Mouse (Mus musculus) right cerebral cortex, postnatal 4 days (tissue): Measurements from ENCODE around the gene Lrrc71.

Experiments
- DNase-seq: peaks from one replicate; pipeline ENCODE4 v3.0.0-alpha.2; 2022

The Lrrc71 gene

DNA sequence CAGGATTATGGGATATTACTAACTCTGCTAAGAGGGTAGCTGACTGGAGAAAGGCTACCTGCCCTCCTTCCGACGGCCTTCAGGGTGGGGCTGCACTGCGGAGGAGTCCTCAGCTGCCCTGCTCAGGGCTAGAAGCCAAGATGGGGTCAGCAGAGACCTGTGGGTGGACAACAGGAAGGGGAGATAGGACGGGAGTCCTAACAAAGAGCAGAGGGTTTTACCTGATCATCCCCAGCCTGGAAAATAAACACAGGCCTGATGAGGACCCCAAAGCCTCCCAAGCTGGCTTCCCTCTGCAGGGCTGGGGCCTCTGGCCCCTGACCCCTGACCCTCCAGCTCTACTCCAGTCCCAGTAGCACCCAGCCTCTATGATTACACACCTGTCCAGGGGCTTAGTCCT, 14.8 kb upstream of the Lrrc71 start:
- DNase-seq, result no peak

DNA sequence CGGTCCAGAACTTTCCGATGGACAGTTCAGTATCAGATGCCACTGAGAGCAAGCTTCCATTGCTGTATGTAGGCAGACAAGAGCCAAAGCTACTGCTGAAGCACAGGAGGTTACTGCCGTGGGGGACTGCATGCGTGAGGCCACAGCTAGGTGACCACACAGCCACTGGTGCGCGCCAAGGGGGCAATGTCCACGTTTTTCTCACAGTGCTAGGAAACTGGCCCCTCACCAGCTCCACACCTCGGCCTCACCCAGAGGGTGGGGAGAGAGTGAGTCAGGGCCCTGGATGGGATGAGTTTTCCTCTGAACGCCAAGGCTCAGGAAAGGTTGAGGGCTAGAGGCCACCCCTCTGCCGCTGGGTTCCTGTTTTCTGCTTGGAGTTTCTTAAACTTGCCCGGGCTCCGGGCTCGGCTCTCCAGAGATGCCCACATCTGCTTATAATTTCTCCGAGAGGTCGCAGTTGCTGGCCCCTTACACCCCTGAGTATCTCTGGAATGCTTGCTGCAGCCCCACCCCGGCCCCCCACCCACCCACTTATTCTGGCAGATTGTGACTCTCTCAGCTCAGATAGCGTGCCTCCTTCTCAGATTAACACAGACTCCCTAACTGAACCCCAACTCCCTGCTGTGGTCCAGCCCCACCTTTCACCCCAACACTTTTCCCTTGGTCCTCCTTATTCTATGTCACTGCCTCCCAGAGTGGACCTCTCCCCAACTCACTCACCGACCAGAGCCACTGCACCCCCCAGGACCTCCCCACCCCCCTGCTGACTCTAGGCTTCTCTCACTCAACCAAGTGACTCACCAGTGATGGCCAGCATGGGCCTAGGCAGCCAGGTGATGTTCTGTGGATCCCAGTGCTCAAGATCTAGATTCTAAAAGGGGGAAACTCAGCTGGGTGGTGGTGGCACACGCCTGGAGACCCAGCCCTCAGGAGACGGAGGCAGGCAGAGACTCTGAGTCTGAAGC, 13.3 kb upstream of the Lrrc71 start:
- DNase-seq, result no peak

- DNase-seq, result no peak
Measured at GRCm38 (mm10) chr3:87758641-87759040, 10.2 kb upstream of the Lrrc71 start.

DNA sequence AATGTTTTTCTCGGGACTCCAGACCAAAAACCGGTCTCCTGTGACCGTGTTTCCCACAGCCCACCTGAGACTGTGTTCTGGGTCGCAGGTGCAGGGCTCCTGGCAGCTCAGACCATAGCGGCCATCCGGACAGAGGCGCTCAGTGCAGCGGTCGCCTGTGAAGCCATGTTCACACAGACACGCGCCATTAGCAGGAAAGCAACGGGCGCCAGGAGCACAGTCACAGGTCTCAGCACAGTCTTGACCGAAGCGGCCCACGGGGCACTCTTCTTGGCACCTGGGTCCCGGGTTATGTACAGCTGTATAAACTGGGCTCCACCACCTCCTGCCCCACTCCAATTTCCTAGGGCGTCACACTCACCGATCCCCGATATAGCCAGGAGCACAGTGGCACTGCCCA, 8.1 kb upstream of the Lrrc71 start:
- no peak for DNase-seq

GRCm38 (mm10) chr3:87755964-87756363, 7.5 kb upstream of the Lrrc71 start:
- peak; percentile 94 for DNase-seq

DNA sequence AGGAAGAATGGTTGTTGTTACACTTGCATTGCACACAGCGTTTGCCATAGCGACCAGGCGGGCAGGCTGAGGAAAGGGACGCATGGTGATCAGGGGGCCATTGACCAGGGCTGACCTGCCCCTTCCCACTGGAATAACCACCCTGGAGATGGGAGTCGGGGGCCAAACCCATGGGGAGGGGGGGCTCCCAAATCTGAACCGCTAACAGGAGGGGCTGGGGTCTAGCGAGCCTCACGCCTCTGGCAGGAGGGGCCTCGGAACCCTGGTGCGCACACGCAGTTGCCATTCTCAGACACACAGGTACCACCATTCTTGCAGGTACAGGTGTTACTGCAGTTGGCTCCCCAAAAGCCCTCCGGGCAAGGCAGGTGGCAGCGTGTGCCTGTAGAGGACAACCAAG, 5.4 kb upstream of the Lrrc71 start:
- no peak for DNase-seq

DNA sequence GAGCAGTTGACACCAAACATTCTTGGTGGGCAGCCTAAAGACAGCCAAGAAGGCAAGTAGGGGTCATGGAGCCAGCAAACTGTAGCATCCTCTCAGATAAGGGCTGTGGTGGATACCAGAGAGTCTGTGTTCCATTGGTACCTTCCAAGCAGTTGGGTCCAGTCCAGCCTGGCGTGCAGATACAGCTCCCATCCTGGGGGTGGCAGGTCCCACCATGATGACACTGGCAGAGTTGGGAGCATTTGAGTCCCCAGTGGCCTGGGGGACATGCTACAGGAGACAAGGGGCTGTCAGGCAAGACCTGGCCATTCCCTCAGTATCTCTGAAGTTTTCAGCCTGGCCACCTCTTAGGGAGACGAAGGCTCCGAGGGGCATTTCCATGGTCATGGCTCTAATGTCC, 4.1 kb upstream of the Lrrc71 start:
- no peak for DNase-seq

DNA sequence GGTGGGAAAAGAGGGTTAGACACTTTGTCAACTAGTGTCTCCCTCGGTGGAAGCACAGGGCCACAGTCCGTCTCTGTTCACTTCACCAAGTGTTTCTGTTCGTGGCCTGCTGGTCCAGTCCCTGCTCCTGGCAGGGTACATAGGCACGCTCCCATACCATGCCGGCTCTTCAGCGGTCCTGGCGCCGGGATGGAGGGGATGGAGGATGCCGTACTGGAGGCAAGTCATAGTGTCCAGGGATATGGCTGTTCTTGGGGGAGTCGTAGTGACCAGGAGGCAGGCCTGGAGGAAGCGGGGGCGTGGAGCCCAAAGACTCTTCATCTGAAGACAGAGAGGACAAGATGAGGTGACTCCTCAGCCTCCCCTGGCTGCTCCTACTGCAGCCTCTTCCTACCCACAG, 1.6 kb upstream of the Lrrc71 start:
- no peak for DNase-seq

GRCm38 (mm10) chr3:87749036-87749435, 611 bp upstream of the Lrrc71 start:
- DNase-seq, result no peak

DNA sequence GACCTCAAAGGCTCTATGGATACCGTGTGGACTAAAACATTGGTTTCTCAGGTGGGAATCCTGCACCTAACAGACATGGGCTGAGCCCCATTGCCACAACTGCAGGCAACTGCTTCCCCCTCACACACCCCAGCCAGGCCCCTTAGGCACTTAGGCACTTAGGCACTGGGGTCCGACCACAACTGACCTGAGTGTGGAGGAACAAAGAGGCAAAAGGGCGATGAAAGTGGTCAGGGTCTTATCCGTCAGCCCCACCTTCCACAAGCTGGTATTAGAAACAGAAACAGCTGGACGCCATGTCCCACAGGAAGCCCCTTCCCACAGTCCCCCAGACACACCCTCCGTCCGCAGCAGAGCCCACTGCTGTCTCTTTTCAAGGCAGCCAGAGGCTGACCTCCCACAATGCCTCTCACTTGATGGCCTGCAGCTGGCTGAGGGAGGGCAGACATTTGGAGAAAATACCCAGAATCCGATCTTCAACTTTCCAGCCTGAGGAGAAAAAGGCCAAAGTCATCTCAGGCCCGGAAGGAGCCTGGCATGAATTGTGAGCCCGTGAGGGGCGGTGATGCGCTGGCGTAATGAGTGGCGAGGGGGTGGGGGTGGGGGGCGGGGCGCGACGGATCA, 3.3 kb downstream of the Lrrc71 start:
- DNase-seq, result no peak

DNA sequence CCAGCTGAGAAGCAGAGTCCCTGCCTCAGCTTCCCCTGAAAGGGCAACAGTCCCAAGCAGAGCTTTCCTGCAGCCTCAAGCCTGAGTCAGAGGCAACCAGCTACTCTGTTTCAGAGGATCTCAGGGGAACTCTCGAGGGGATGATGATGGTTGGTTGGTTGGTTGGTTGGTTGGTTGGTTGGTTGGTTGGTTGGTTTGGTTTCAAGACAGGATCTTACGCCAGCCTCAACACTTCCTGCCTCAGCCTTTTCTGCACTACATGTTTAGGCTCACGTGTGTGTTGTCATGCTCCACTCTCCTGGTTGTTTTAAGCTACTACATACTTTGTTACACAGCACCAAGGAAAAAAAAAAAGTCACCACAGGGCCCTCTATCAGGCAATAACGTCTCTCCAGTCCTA, 4.5 kb downstream of the Lrrc71 start:
- no peak for DNase-seq

GRCm38 (mm10) chr3:87742735-87743134, 5.7 kb downstream of the Lrrc71 start:
- no peak for DNase-seq

DNA sequence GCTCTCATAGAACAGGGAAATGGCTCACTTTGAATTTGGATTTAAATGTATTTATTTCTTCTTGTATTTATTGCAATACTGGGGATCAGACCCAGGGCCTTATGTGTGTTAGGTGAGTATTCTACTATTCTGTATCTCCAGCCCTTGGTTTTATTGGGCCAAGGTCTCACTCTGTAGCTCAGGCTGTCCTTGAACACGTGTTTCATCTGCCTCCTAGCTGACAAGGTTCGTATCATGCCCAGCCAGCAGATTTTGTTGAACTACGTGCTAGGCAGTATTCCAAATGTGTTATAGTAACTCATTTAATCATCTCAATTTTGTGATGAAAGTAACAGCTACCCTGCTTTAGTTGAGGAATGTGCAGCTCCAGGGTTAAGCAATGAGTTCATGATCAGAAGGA, 6.4 kb downstream of the Lrrc71 start:
- DNase-seq, result no peak

GRCm38 (mm10) chr3:87738906-87739305, 9.5 kb downstream of the Lrrc71 start:
- DNase-seq, result no peak

GRCm38 (mm10) chr3:87735335-87735734, 13.1 kb downstream of the Lrrc71 start:
- DNase-seq, result no peak

- DNase-seq, result no peak
Measured at GRCm38 (mm10) chr3:87733984-87734761, 14.3 kb downstream of the Lrrc71 start.

GRCm38 (mm10) chr3:87733098-87733497, 15.3 kb downstream of the Lrrc71 start:
- DNase-seq, result no peak

- DNase-seq, result no peak
Measured at GRCm38 (mm10) chr3:87728696-87729095, 19.7 kb downstream of the Lrrc71 start.

- DNase-seq, result no peak
Measured at GRCm38 (mm10) chr3:87726191-87726590, 22.2 kb downstream of the Lrrc71 start.

- DNase-seq, result no peak
Measured at GRCm38 (mm10) chr3:87725396-87726160, 22.8 kb downstream of the Lrrc71 start.

DNA sequence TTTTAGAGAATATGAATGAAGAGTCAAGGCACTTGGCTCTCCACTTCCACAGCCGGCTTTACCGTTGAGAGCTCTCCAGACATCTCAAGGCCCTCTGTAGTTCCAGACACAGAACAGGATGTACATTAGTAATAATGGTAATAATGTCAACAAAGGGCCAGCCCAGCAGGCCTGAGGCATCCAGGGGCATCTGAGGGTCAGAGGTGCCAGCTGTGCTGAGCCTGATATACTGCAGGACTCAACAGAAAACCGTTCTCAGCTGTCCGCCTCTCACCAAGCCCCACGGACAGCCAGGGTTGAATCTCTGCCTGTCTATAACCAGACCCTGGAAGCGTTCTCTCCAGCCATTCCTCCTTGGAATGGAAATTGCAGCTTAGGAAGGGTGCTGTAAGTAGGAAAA, 23.9 kb downstream of the Lrrc71 start:
- no peak for DNase-seq

DNA sequence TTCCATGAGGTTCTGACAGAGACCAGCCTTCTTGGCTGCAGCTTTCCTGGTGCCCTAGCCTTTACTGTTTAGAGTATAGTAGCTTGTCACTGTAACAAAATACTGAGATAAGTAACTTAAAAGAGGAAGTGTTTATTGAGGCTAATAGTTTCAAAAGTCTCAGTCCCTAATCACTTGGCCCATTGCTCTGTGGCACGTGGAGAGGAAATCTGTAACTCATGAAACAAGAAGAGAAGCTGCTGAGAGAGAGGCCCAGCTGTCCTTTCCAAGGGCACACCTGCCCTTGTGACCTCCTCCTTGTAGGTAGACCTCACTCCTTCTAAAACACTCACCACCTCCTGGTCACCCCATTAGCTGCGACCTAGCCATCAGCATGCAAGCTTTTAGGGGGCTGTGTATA, 29.9 kb downstream of the Lrrc71 start:
- DNase-seq, result no peak
